Mouse (Mus musculus): ENCODE data around the gene Akap8l. TPM values are rescaled to one million over a fixed set of nuclear protein-coding genes. Genes with fewer than 3 reads are reported as not detected.

The Akap8l gene
- total RNA-seq (2022) = 10 to 100 TPM; 29.4 to 41.8 (median 37.5) TPM

GRCm38 (mm10) chr17:32350382-32350983 lies at the start of gene Akap8l:
TSS of gene Akap8l (minus strand) at chr17:32350607.
- peak; percentile 97 for DNase-seq (ENCODE audit: low spot score in 2 of 2)

- DNase-seq (ENCODE audit: low spot score in 2 of 2) = no peak
Observed at GRCm38 (mm10) chr17:32396266-32396665, 45.9 kb upstream of the Akap8l start.

GRCm38 (mm10) chr17:32393944-32394343 lies 43.5 kb upstream of the Akap8l start:
- no peak for DNase-seq (ENCODE audit: low spot score in 2 of 2)

- peak; percentile 92 to 94 for DNase-seq (ENCODE audit: low spot score in 2 of 2)
Observed at GRCm38 (mm10) chr17:32389101-32389659, 38.8 kb upstream of the Akap8l start, which contains the start of gene Wiz. TSS of gene Wiz (minus strand) at chr17:32389439.

GRCm38 (mm10) chr17:32388370-32389100 lies 38.1 kb upstream of the Akap8l start:
- no peak for DNase-seq (ENCODE audit: low spot score in 2 of 2)

- no peak for DNase-seq (ENCODE audit: low spot score in 2 of 2)
Observed at GRCm38 (mm10) chr17:32387986-32388369, 37.6 kb upstream of the Akap8l start.

- no peak for DNase-seq (ENCODE audit: low spot score in 2 of 2)
Observed at GRCm38 (mm10) chr17:32386659-32387432, 36.4 kb upstream of the Akap8l start.

- no peak for DNase-seq (ENCODE audit: low spot score in 2 of 2)
Observed at GRCm38 (mm10) chr17:32383661-32384060, 33.3 kb upstream of the Akap8l start.

- DNase-seq (ENCODE audit: low spot score in 2 of 2) = no peak
Observed at GRCm38 (mm10) chr17:32382576-32382975, 32.2 kb upstream of the Akap8l start.

GRCm38 (mm10) chr17:32378786-32379185 lies 28.4 kb upstream of the Akap8l start:
- no peak for DNase-seq (ENCODE audit: low spot score in 2 of 2)

- no peak for DNase-seq (ENCODE audit: low spot score in 2 of 2)
Observed at GRCm38 (mm10) chr17:32377137-32377536, 26.7 kb upstream of the Akap8l start.

GRCm38 (mm10) chr17:32376475-32376874 lies 26.1 kb upstream of the Akap8l start:
- DNase-seq (ENCODE audit: low spot score in 2 of 2) = no peak

GRCm38 (mm10) chr17:32368991-32369578 lies 18.7 kb upstream of the Akap8l start:
- DNase-seq (ENCODE audit: low spot score in 2 of 2) = peak in 1 of 2 experiments; percentile 1

GRCm38 (mm10) chr17:32367706-32368105 lies 17.3 kb upstream of the Akap8l start:
- no peak for DNase-seq (ENCODE audit: low spot score in 2 of 2)

- DNase-seq (ENCODE audit: low spot score in 2 of 2) = no peak
Observed at GRCm38 (mm10) chr17:32365296-32365695, 14.9 kb upstream of the Akap8l start.

GRCm38 (mm10) chr17:32364850-32365249 lies 14.4 kb upstream of the Akap8l start:
- no peak for DNase-seq (ENCODE audit: low spot score in 2 of 2)

GRCm38 (mm10) chr17:32364331-32364730 lies 13.9 kb upstream of the Akap8l start:
- DNase-seq (ENCODE audit: low spot score in 2 of 2) = peak; percentile 87 to 89

GRCm38 (mm10) chr17:32363821-32364301 lies 13.5 kb upstream of the Akap8l start:
- DNase-seq (ENCODE audit: low spot score in 2 of 2) = no peak

- no peak for DNase-seq (ENCODE audit: low spot score in 2 of 2)
Observed at GRCm38 (mm10) chr17:32362686-32363085, 12.3 kb upstream of the Akap8l start.

GRCm38 (mm10) chr17:32359928-32360327 lies 9.5 kb upstream of the Akap8l start:
- no peak for DNase-seq (ENCODE audit: low spot score in 2 of 2)

GRCm38 (mm10) chr17:32358943-32359340 lies 8.5 kb upstream of the Akap8l start:
- no peak for DNase-seq (ENCODE audit: low spot score in 2 of 2)

Data from gastrocnemius, adult 8-10 months (tissue).